ENCODE assay signal across 12 mouse cellular contexts in genomic region chr11:88548832-88549528, GRCm38 (mm10).
DNase-seq lines count a peak whose midpoint lies in the region; ATAC-seq and TF ChIP-seq lines count a peak whose summit lies in the region.
"Had no signal": no experiment of that assay in that cellular context is flagged by ENCODE, and none has a peak within 500 bp of the region (broad histone marks: within the 10 kb centered on the region; RNA-seq: fewer than 3 reads in every experiment).

No protein-coding gene starts in this region.

- DNase-seq in hindbrain, embryonic 10.5 days (ENCODE audit: low spot score): no peak
- no peak for DNase-seq in hindbrain, embryonic 14.5 days (ENCODE audit: low spot score)
- no peak for DNase-seq in CH12.LX (ENCODE audit: extremely low read depth)
- peak; percentile 67 for DNase-seq in ES-CJ7 (ENCODE audit: low read depth, low spot score)
- DNase-seq in hindbrain, postnatal 0 days (ENCODE audit: low spot score): no peak
- DNase-seq in gastrocnemius, adult 8-10 months (ENCODE audit: low spot score in 2 of 2): no peak
- DNase-seq in frontal cortex, postnatal 36 days (ENCODE audit: low spot score in 2 of 2): no peak
- DNase-seq: adrenal gland, adult 2 months; lung, embryonic 14.5 days; right cerebral cortex, postnatal 14 days had no signal

- no peak for ATAC-seq in hindbrain, embryonic 14.5 days (ENCODE audit: low FRiP score)
- ATAC-seq in hindbrain, postnatal 0 days: no peak

- no peak for TF ChIP-seq RAD21 in CH12.LX (IDR thresholded peaks at IDR 0.05; ENCODE audit: low read depth, low read length)

- WGBS in hindbrain, embryonic 10.5 days: 74% methylated on average over 6 of the region's 6 CpGs
- 72% methylated on average over 6 of the region's 6 CpGs for WGBS in hindbrain, embryonic 14.5 days
- 57% methylated on average over 6 of the region's 6 CpGs for WGBS in hindbrain, postnatal 0 days

- peaks cover 84% of the 10 kb centered on the region for H3K4me1 ChIP-seq in hindbrain, embryonic 10.5 days (replicated peaks)
- peaks cover 72% of the 10 kb centered on the region for H3K4me1 ChIP-seq in hindbrain, embryonic 14.5 days (replicated peaks; ENCODE audit: control insufficient read depth, insufficient read depth, low read length)
- peaks cover 29 to 73% of the 10 kb centered on the region in 2 experiments for H3K4me1 ChIP-seq in CH12.LX (ENCODE audit: control insufficient read depth in 1 of 2, insufficient read depth in 2 of 2)
- H3K4me1 ChIP-seq in hindbrain, postnatal 0 days (ENCODE audit: insufficient read depth, low read length): peaks cover 54% of the 10 kb centered on the region

- dilution Hi-C loops in CH12.LX (cut with MboI; ENCODE audit: extremely low pct_ligation_motif_present, extremely low pct_unique_long_range_greater_than_20kb, low sequenced_read_pairs): no loop called here

- no peaks in the 10 kb centered on the region for H3K79me2 ChIP-seq in CH12.LX (replicated peaks; ENCODE audit: control insufficient read depth, extremely low read depth, insufficient read depth, poor library complexity, severe bottlenecking)

- TF ChIP-seq CTCF in CH12.LX (conservative IDR thresholded peaks at IDR 0.05 in 1 of 2, IDR thresholded peaks at IDR 0.05 in 1 of 2; ENCODE audit: low read depth in 2 of 2, low read length in 2 of 2): no peak
- TF ChIP-seq CTCF in hindbrain, postnatal 0 days (IDR thresholded peaks at IDR 0.05; ENCODE audit: low read depth): no peak

- no peaks in the 10 kb centered on the region for H3K27me3 ChIP-seq in hindbrain, embryonic 10.5 days (ENCODE audit: insufficient read depth, poor library complexity, severe bottlenecking)
- H3K27me3 ChIP-seq in hindbrain, embryonic 14.5 days (ENCODE audit: control insufficient read depth, insufficient read depth, low read length): no peaks in the 10 kb centered on the region
- no peaks in the 10 kb centered on the region for H3K27me3 ChIP-seq in CH12.LX (replicated peaks)
- H3K27me3 ChIP-seq in hindbrain, postnatal 0 days (ENCODE audit: insufficient read depth, low read length): no peaks in the 10 kb centered on the region
- H3K27me3 ChIP-seq: stomach, embryonic 15.5 days had no signal

- H3K27ac ChIP-seq in hindbrain, embryonic 10.5 days: peak overlapping the region; percentile 62
- H3K27ac ChIP-seq in hindbrain, embryonic 14.5 days: no peak overlapping the region
- no peak overlapping the region for H3K27ac ChIP-seq in CH12.LX (ENCODE audit: insufficient read depth, low read depth)
- peak overlapping the region; percentile 36; the same call in 1 of the 2 replicates for H3K27ac ChIP-seq in hindbrain, postnatal 0 days
- H3K27ac ChIP-seq: kidney, postnatal 0 days; stomach, embryonic 15.5 days had no signal

- no peak overlapping the region for H3K9ac ChIP-seq in hindbrain, embryonic 14.5 days
- no peak overlapping the region for H3K9ac ChIP-seq in CH12.LX (ENCODE audit: insufficient read depth, low read depth)
- H3K9ac ChIP-seq in hindbrain, postnatal 0 days (replicated peaks; ENCODE audit: low read length): no peak overlapping the region
- H3K9ac ChIP-seq: lung, embryonic 14.5 days; stomach, embryonic 15.5 days had no signal

- H3K9me3 ChIP-seq in hindbrain, embryonic 10.5 days: no peaks in the 10 kb centered on the region
- no peaks in the 10 kb centered on the region for H3K9me3 ChIP-seq in hindbrain, embryonic 14.5 days (ENCODE audit: control insufficient read depth, low read length)
- H3K9me3 ChIP-seq in CH12.LX (replicated peaks; ENCODE audit: low read length): no peaks in the 10 kb centered on the region
- no peaks in the 10 kb centered on the region for H3K9me3 ChIP-seq in hindbrain, postnatal 0 days (ENCODE audit: low read length)
- H3K9me3 ChIP-seq: stomach, embryonic 15.5 days had no signal

- no peak for TF ChIP-seq EP300 in CH12.LX (IDR thresholded peaks at IDR 0.05; ENCODE audit: low read length)

- in situ Hi-C loops in CH12.LX (cut with MboI; ENCODE audit: low pct_ligation_motif_present, low pct_unique_long_range_greater_than_20kb, low sequenced_read_pairs): no loop called here

- peaks cover 5% of the 10 kb centered on the region; the same call in 1 of the 2 replicates for H3K36me3 ChIP-seq in hindbrain, embryonic 10.5 days
- no peaks in the 10 kb centered on the region for H3K36me3 ChIP-seq in hindbrain, embryonic 14.5 days (replicated peaks; ENCODE audit: control insufficient read depth, insufficient read depth)
- H3K36me3 ChIP-seq in CH12.LX (replicated peaks in 1 of 2; ENCODE audit: control insufficient read depth in 1 of 2, insufficient read depth in 1 of 2, low read length in 1 of 2): peaks cover 0 to 34% of the 10 kb centered on the region in 2 experiments
- no peaks in the 10 kb centered on the region for H3K36me3 ChIP-seq in hindbrain, postnatal 0 days (ENCODE audit: insufficient read depth, low read length)
- H3K36me3 ChIP-seq: stomach, embryonic 15.5 days had no signal

- no peak overlapping the region for H3K4me2 ChIP-seq in hindbrain, embryonic 14.5 days (replicated peaks)
- no peak overlapping the region for H3K4me2 ChIP-seq in CH12.LX (ENCODE audit: insufficient read depth, low read depth, poor library complexity, severe bottlenecking)
- H3K4me2 ChIP-seq in hindbrain, postnatal 0 days (ENCODE audit: low read depth, low read length): no peak overlapping the region
- H3K4me2 ChIP-seq: lung, embryonic 14.5 days; stomach, embryonic 15.5 days had no signal

- no peak overlapping the region for H3K4me3 ChIP-seq in hindbrain, embryonic 10.5 days
- H3K4me3 ChIP-seq in hindbrain, embryonic 14.5 days (replicated peaks; ENCODE audit: low read length): no peak overlapping the region
- no peak overlapping the region for H3K4me3 ChIP-seq in CH12.LX (replicated peaks in 1 of 3; ENCODE audit: low read depth in 2 of 3, low read length in 2 of 3, poor library complexity in 1 of 3)
- H3K4me3 ChIP-seq in hindbrain, postnatal 0 days (ENCODE audit: low read length): no peak overlapping the region
- H3K4me3 ChIP-seq: stomach, embryonic 15.5 days had no signal

- no peak for TF ChIP-seq POLR2A in CH12.LX (IDR thresholded peaks at IDR 0.05; ENCODE audit: low read depth, low read length)

TF ChIP-seq in CH12.LX, 34 proteins besides CTCF, POLR2A, EP300 and RAD21:
- TF ChIP-seq SIN3A (IDR thresholded peaks at IDR 0.05; ENCODE audit: low read length) (no peak), CHD1 (IDR thresholded peaks at IDR 0.05; ENCODE audit: low read depth, low read length) (no peak), ELF1 (IDR thresholded peaks at IDR 0.05; ENCODE audit: low read depth, low read length) (no peak), ZKSCAN1 (IDR thresholded peaks at IDR 0.05; ENCODE audit: borderline replicate concordance, low read depth, low read length) (no peak), IRF4 (IDR thresholded peaks at IDR 0.05; ENCODE audit: low read depth, low read length) (no peak), NRF1 (IDR thresholded peaks at IDR 0.05; ENCODE audit: low read depth, low read length) (peak; percentile 66), JUN (IDR thresholded peaks at IDR 0.05; ENCODE audit: insufficient read depth, low read depth, low read length) (no peak)

Comparison
In these comparisons a context has a peak if more than half of its experiments do, and no peak if none do; other contexts are left out.
1. H3K27ac ChIP-seq: peak in hindbrain, embryonic 10.5 days (single experiment) and hindbrain, postnatal 0 days (single experiment); none in hindbrain, embryonic 14.5 days (single experiment) and CH12.LX (single experiment).